Comparison of ENCODE assay signal across 23 mouse cellular contexts in genomic region chr4:119362231-119362630, GRCm38 (mm10). TPM values are rescaled to one million over a fixed set of nuclear protein-coding genes. Genes with fewer than 3 reads are reported as not detected.
"Had no signal": no experiment of that assay in that cellular context is flagged by ENCODE, and none has a peak within 500 bp of the region (broad histone marks: within the 10 kb centered on the region; RNA-seq: fewer than 3 reads in every experiment).

No protein-coding gene starts in this region.

- H3K4me2 ChIP-seq: limb, embryonic 13.5 days; liver, embryonic 12.5 days; liver, embryonic 15.5 days; lung, embryonic 15.5 days; midbrain, embryonic 12.5 days; neural tube, embryonic 13.5 days had no signal

- ATAC-seq: liver, embryonic 12.5 days; midbrain, embryonic 16.5 days had no signal

- DNase-seq: kidney, adult 2 months; kidney, postnatal 36 days; layer of hippocampus, adult 9-11 months; liver; lung, adult 18-20 months; lung, postnatal 14 days; retina, postnatal 1 day; right cerebral cortex, postnatal 25 days; spleen, adult 18-20 months; thymus, adult 18-20 months; thymus, postnatal 36 days had no signal

- H3K36me3 ChIP-seq: limb, embryonic 10.5 days; limb, embryonic 13.5 days; liver, embryonic 12.5 days; liver, embryonic 15.5 days; lung, embryonic 15.5 days; midbrain, embryonic 12.5 days; neural tube, embryonic 13.5 days had no signal

- H3K9me3 ChIP-seq: limb, embryonic 10.5 days; limb, embryonic 13.5 days; liver, embryonic 12.5 days; liver, embryonic 15.5 days; lung, embryonic 15.5 days; midbrain, embryonic 12.5 days; neural tube, embryonic 13.5 days had no signal

- H3K27ac ChIP-seq: kidney, postnatal 0 days; limb, embryonic 10.5 days; limb, embryonic 13.5 days; liver, embryonic 12.5 days; liver, embryonic 15.5 days; lung, embryonic 15.5 days; macrophage; midbrain, embryonic 12.5 days; neural tube, embryonic 13.5 days had no signal

- H3K4me1 ChIP-seq: liver, embryonic 15.5 days; midbrain, embryonic 12.5 days had no signal

- H3K9ac ChIP-seq: limb, embryonic 13.5 days; liver, embryonic 12.5 days; liver, embryonic 15.5 days; lung, embryonic 15.5 days; midbrain, embryonic 12.5 days; neural tube, embryonic 13.5 days had no signal

- H3K27me3 ChIP-seq: midbrain, embryonic 12.5 days; neural tube, embryonic 13.5 days had no signal

- H3K4me3 ChIP-seq: limb, embryonic 10.5 days; limb, embryonic 13.5 days; liver, embryonic 12.5 days; liver, embryonic 15.5 days; lung, embryonic 15.5 days; midbrain, embryonic 12.5 days; myocyte; neural tube, embryonic 13.5 days had no signal

RNA-seq across cellular contexts. Expression of gene Ccdc30, which starts 53.1 kb away (rescaled TPM):
- total RNA-seq: megakaryocyte, adult 5-6 weeks had no signal
- polyA plus RNA-seq: macrophage had no signal
